Mouse (Mus musculus) bone marrow, adult 2 months (tissue): ENCODE results near the gene Pttg1ip. TPM values are rescaled to one million over a fixed set of nuclear protein-coding genes. Genes with fewer than 3 reads are reported as not detected.
A peak's percentile ranks its signal among the peaks of the same experiment; 100 is the strongest.

Experiments used
- H3K27ac ChIP-seq: fragments of 200-500 bp; 2 replicates; pipeline ENCODE4 v1.5.1; 2012; ENCODE audit warnings: low read depth, mild to moderate bottlenecking, control low read depth, inconsistent platforms, low read length; ENCODE audit not compliant: control insufficient read depth, poor library complexity, insufficient read depth
- H3K4me1 ChIP-seq: fragments of 200-500 bp; 2 replicates; pipeline ENCODE4 v1.6.1; 2011; ENCODE audit warnings: low read length; ENCODE audit not compliant: control insufficient read depth, insufficient read depth
- H3K4me3 ChIP-seq: fragments of 200-500 bp; replicated peaks from 2 replicates; pipeline ENCODE3; 2011; ENCODE audit warnings: mild to moderate bottlenecking, low read depth, low read length, control low read depth; ENCODE audit not compliant: control insufficient read depth
- CTCF ChIP-seq: fragments of 200-500 bp; IDR thresholded peaks from 2 replicates; pipeline ENCODE4 v1.5.1; 2011; ENCODE audit warnings: low read length, control low read depth; ENCODE audit not compliant: control insufficient read depth, insufficient read depth
- POLR2A ChIP-seq: fragments of 200-500 bp; IDR thresholded peaks from 2 replicates; pipeline ENCODE4 v1.6.1; 2011; ENCODE audit warnings: low read depth, mild to moderate bottlenecking, control low read depth, low read length, borderline replicate concordance; ENCODE audit not compliant: control insufficient read depth
- WGBS: fragments of 180-500 bp; shearing (Covaris S2); methylation state at CpG from one replicate; pipeline ENCODE4 v1.1.7; 2018; 5-methylcytosine and 5-hydroxymethylcytosine counted together
- polyA plus RNA-seq: library from polyadenylated mRNA; stranded (reverse); fragments of >200 nt; gene quantifications from 2 replicates; pipeline ENCODE4 v1.2.4, GENCODE M21; 2011; ENCODE audit warnings: low replicate concordance; ENCODE audit not compliant: missing spikeins, insufficient read depth, insufficient read length

Pttg1ip gene
- 38.1 and 67.0 TPM in 2 replicates for polyA plus RNA-seq

DNA sequence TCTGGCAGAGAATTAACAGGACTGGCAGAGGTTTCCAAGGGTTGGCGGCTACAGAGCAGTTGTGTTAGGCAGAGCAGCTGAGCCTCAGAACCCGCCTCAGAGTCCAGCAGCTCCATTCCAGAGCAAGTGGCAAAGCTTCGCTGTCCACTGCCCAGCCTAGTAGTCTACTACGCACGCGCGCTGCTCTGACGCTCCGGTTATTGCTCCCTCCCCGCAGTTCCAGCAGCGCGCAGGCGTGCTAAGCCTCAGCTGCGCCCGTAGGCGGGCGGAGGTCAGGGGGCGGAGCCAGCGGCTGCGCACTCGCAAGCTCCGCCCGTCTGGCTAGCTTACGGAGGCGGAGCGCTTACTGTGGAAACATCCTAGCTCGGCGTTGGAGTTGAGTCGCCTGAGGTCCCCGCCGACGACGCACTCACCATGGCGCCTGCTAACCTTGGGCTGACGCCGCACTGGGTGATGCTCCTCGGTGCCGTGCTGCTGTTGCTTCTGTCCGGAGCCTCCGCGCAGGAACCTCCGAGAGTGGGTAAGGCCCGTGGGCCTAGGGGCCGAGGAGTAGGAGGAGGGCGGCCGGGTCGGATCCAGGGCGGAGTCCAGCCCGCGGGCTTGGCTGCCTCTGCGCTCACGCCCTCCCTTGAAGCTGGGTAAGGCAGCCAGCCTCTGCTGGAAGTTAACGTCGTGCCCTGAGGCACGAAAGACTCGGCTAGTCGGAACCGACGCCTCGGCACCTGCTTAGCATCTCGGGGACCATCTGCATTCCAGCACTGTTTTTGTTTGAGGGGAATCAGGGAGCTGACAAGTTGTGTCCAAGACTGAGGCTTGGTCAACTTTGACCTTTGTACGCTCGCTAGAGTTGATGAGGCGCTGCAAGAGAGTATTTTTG lies at the start of gene Pttg1ip:
TSS of gene Pttg1ip (plus strand) at position 313 of the 877 bp plus-strand sequence.
- WGBS = under 1% methylated on average over 64 of the region's 64 CpGs
- Histone ChIP-seq H3K4me3 (peak within 1 kb of the TSS; percentile 92), H3K27ac (peak within 1 kb of the TSS; percentile 98), H3K4me1 (peaks cover 3% of the 10 kb centered on the region; the same call in 1 of the 2 replicates)
- TF ChIP-seq CTCF (no peak), POLR2A (peak; percentile 99)

DNA sequence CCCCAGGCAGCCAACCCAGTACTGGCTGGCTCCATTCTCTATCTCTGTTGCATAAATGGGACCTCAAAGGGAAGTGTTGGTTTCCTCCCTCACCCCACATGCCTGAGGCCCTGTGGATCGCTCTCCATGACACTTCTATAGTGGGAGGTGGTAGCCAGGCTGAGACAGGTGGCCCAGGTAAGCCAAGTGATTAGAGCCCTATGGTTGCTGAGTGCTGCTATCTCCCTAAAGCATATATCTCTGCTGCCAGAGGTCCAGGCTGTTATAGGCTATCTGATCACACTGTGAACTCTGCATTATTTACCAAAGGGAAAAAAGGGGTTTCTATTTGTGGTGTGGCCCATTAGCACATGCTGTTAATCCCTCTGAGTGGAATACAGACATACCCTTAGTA lies 49.5 kb upstream of the Pttg1ip start:
- peak overlapping the region; percentile 82 for H3K27ac ChIP-seq
- TF ChIP-seq POLR2A (no peak), CTCF (no peak; the same call in 1 of the 2 replicates)
- 9% methylated on average over 1 of the region's 1 CpGs for WGBS
- H3K4me1 ChIP-seq = peaks cover 8% of the 10 kb centered on the region; the same call in 1 of the 2 replicates
- peak overlapping the region; percentile 82 for H3K4me3 ChIP-seq

DNA sequence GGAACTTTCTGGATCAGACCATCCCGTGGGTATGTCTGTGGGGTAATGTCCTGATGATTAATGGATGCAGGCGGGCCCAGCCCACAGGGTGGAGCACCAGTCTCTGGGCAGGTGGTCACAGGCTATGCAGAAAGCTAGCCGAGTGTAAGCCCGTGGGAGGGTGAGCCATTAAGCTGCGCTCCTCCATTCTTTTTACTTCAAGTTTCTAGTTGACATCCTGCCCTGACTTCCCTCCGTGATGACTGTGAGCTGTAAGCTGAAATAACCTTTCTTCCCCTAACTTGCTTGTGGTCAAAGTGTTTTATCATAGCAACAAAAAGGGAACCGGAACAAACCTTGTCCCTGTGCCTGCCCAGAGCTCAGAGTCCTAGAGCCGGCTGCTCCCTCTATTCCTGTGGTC lies 44.8 kb upstream of the Pttg1ip start:
- H3K4me3 ChIP-seq = peak overlapping the region; percentile 56
- H3K4me1 ChIP-seq = peaks cover 13% of the 10 kb centered on the region
- peak overlapping the region; percentile 89 for H3K27ac ChIP-seq
- TF ChIP-seq POLR2A (no peak), CTCF (no peak)
- WGBS = 8% methylated on average over 8 of the region's 8 CpGs

DNA sequence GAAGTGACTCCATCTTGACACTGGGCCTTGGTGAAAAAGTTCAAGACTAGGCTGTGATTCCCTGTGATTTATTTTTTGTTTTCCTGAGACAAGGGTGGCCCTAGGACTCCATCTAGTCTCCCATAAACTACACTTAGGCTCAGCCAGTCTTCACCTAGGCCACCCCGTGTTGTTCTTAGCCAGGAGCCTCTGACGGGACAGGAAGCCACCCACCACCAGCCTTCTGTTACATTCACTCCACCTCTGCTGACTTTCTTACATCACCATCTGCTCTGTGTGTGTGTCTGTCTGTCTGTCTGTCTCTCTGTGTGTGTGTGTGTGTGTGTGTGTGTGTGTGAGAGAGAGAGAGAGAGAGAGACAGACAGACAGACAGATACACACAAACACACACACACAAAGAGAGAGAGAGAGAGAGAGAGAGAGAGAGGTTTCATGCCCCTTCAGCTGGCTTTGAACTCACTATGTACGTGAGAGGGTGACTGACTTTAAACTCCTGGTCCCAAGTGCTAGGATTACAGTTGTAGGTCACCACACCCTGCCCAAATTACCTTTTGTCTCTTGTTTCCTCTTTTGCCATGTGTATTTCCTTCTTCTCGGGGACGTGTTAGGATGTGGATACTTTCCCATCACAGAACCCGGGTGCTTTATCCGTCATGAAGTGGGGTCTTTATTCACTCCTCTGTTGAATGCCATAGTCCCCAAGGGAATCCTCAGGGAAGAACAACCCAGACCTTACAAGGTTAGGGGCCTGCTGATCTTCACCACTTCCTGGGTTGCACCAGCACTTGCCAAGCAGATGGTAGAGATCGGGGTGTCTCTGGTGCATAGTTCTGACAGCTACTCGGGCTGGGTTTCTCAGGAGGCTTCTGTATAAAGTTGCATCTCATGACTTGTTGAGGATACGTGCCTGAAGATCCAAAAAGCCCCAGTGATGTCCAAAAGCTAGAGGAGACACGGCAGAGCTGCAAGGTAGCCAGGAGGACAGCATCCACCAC lies 44.0 kb upstream of the Pttg1ip start:
- 31% methylated on average over 11 of the region's 11 CpGs for WGBS
- Histone ChIP-seq H3K4me1 (peaks cover 14% of the 10 kb centered on the region), H3K27ac (peak overlapping the region; percentile 89), H3K4me3 (peak overlapping the region; percentile 56)
- TF ChIP-seq CTCF (no peak), POLR2A (no peak)

DNA sequence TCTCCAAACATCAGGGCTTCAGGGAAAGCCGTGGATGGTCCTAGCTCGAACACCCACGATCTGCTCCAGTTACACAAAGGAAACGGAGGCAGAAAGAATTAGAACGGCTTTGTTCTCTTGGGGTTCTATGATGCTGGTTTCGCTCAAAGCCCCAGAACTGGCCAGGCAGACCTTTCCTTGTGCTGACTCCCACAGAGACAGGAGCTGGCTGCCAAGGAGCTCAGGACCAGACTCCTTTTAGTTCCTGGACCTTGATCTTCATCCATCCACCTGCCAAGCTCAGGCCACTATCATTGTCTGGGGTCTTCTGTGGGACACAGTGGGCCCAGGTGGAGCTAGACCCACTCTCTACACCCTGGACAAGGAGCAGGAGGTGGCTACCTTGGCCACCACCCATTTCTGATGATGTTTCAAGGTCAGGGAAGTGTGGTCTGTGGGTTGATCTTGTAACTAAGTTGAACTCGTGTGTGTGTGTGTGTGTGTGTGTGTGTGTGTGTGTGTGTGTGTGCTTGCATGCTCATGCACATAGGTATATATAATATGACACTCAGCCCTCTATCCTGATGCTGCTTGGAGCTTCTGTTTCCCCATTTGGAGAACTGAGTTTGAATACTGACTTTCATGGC lies 42.1 kb upstream of the Pttg1ip start:
- Histone ChIP-seq H3K4me1 (peaks cover 10% of the 10 kb centered on the region), H3K4me3 (no peak overlapping the region), H3K27ac (peak overlapping the region; percentile 35)
- no peak for TF ChIP-seq POLR2A
- TF ChIP-seq CTCF = no peak
- WGBS = 77% methylated on average over 7 of the region's 7 CpGs

DNA sequence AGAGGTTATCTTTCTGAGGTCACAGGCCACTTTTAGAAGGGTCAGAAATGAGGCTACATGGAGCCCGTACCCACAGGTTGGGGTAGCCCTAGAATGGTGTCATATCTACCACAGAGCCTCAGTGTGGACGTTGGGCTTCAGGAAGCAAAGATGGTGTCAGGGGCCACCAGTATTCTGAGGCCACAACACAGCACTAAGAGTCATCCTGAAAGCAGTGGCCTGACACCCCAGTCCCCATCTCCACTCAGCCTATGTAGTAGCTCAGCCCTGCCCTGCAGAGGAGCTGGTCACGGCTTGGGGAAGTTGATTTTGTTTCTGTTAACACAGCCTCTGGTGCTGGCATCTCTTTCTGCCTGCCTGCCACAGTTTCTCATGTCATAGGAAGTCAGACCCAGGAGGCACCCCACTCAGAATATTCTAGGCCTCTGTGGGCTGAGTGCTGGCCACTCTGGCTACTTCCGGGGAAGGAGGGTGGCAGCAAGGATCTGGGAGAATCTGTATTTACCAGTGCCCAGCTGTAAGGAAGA lies 40.9 kb upstream of the Pttg1ip start:
- H3K27ac ChIP-seq = peak overlapping the region; percentile 49
- 29% methylated on average over 4 of the region's 4 CpGs for WGBS
- TF ChIP-seq POLR2A (no peak), CTCF (no peak)
- H3K4me1 ChIP-seq = peaks cover 12% of the 10 kb centered on the region
- no peak overlapping the region for H3K4me3 ChIP-seq

DNA sequence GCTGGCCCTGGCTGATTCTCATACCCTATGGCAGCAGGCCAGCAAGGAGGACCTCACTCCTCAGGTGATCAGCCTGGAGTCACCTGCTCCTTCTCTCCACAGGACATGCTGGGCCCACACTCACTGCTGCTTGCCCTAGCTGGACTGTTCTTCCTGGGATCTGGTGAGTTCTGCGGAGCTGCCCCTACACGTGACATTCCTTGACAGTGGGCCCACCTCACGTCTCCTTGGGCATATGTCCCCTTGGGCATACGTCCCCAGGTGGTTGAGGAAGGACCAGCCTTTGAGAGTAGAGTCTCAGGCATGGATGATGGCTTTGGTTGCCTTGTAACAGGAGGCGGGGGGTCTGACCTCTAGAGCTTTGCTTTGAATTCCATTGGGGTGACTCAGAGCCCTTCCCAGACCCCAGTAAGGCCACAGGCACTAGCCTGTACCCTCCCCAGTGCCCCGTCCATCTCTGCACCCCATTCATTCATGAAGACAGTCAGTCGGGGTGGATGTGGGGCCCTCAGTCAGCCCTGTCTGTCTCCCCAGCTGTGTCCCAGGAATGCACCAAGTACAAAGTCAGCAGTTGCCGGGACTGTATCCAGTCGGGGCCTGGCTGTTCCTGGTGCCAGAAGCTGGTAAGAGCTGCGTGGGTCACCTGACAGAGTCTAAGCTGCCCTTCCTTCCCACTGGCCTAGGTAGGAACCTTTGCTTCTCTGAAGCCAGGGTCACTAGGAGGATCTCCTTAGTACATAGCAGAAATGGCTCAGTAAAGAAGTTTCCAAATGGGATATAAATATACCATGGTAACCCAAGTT lies 39.5 kb upstream of the Pttg1ip start:
- TF ChIP-seq CTCF (no peak), POLR2A (no peak)
- Histone ChIP-seq H3K27ac (no peak overlapping the region), H3K4me3 (no peak overlapping the region), H3K4me1 (peaks cover 12% of the 10 kb centered on the region)
- WGBS = 85% methylated on average over 10 of the region's 10 CpGs
